Mouse (Mus musculus) brain, adult 2 months (tissue): Measurements from ENCODE around the gene Aldh3b2.

Source experiments
- DNase-seq: peaks from one replicate; pipeline ENCODE4 v3.0.0; 2011; ENCODE audit warnings: low read depth, low spot score

Aldh3b2 gene

GRCm38 (mm10) chr19:4011086-4011485, 39.0 kb downstream of the Aldh3b2 start:
- no peak for DNase-seq

GRCm38 (mm10) chr19:4012432-4013022, 40.4 kb downstream of the Aldh3b2 start, which contains the start of gene Ndufv1:
Ndufv1 (minus strand) TSS chr19:4012806.
- peak; percentile 100 for DNase-seq

- DNase-seq, result no peak
Measured at GRCm38 (mm10) chr19:4013066-4013465, 40.9 kb downstream of the Aldh3b2 start.

- DNase-seq, result no peak
Measured at GRCm38 (mm10) chr19:4014802-4015201, 42.7 kb downstream of the Aldh3b2 start.

- no peak for DNase-seq
Measured at GRCm38 (mm10) chr19:4015635-4016034, 43.5 kb downstream of the Aldh3b2 start.

GRCm38 (mm10) chr19:4017921-4018587, 45.9 kb downstream of the Aldh3b2 start:
- DNase-seq, result no peak

GRCm38 (mm10) chr19:4018743-4019583, 46.8 kb downstream of the Aldh3b2 start:
- peak; percentile 96 for DNase-seq

GRCm38 (mm10) chr19:4023185-4023584, 51.1 kb downstream of the Aldh3b2 start:
- no peak for DNase-seq

- peak; percentile 85 for DNase-seq
Measured at GRCm38 (mm10) chr19:4027576-4027975, 55.4 kb downstream of the Aldh3b2 start.
